Mouse (Mus musculus) small intestine, adult 2 months (tissue): ENCODE results near the gene D230025D16Rik. TPM values are rescaled to one million over a fixed set of nuclear protein-coding genes. Genes with fewer than 3 reads are reported as not detected.

Source experiments
- H3K27ac ChIP-seq: fragments of 200-500 bp; 2 replicates; pipeline ENCODE4 v1.5.1; 2012; ENCODE audit warnings: low read depth, low read length, control low read depth, inconsistent platforms; ENCODE audit not compliant: insufficient read depth
- H3K27me3 ChIP-seq: fragments of 200-500 bp; 2 replicates; pipeline ENCODE4 v1.6.1; 2012; ENCODE audit warnings: mild to moderate bottlenecking, moderate library complexity, low read length, inconsistent platforms; ENCODE audit not compliant: control insufficient read depth, insufficient read depth
- H3K36me3 ChIP-seq: fragments of 200-500 bp; 2 replicates; pipeline ENCODE4 v1.6.1; 2012; ENCODE audit warnings: mild to moderate bottlenecking, low read length, control low read depth, inconsistent platforms; ENCODE audit not compliant: control insufficient read depth, insufficient read depth
- H3K4me1 ChIP-seq: fragments of 200-500 bp; 2 replicates; pipeline ENCODE4 v1.6.1; 2012; ENCODE audit warnings: low read length, inconsistent platforms, mixed read lengths; ENCODE audit not compliant: control insufficient read depth, insufficient read depth, insufficient read length
- H3K4me3 ChIP-seq: fragments of 200-500 bp; 2 replicates; pipeline ENCODE4 v1.5.1; 2012; ENCODE audit warnings: low read depth, mild to moderate bottlenecking, control low read depth, inconsistent platforms, low read length, moderate library complexity
- CTCF ChIP-seq: fragments of 200-500 bp; IDR thresholded peaks from 2 replicates; pipeline ENCODE4 v1.5.1; 2012; ENCODE audit warnings: low read depth, mild to moderate bottlenecking, control low read depth, inconsistent platforms, low read length, moderate library complexity, mixed read lengths; ENCODE audit not compliant: insufficient replicate concordance, insufficient read length; ENCODE audit errors: extremely low read depth
- POLR2A ChIP-seq: fragments of 200-500 bp; IDR thresholded peaks from 2 replicates; pipeline ENCODE4 v1.6.1; 2012; ENCODE audit warnings: low read depth, mild to moderate bottlenecking, control low read depth, inconsistent platforms, low read length, moderate library complexity
- WGBS: fragments of 180-500 bp; shearing (Covaris S2); methylation state at CpG from one replicate; pipeline ENCODE4 v1.1.7; 2018; 5-methylcytosine and 5-hydroxymethylcytosine counted together
- polyA plus RNA-seq: library from polyadenylated mRNA; depleted of rRNA; stranded (reverse); fragments of >200 nt; gene quantifications from 2 replicates; pipeline ENCODE4 v1.2.3, GENCODE M21; 2012

D230025D16Rik gene
- polyA plus RNA-seq, 1 experiment: 9.4 TPM

DNA sequence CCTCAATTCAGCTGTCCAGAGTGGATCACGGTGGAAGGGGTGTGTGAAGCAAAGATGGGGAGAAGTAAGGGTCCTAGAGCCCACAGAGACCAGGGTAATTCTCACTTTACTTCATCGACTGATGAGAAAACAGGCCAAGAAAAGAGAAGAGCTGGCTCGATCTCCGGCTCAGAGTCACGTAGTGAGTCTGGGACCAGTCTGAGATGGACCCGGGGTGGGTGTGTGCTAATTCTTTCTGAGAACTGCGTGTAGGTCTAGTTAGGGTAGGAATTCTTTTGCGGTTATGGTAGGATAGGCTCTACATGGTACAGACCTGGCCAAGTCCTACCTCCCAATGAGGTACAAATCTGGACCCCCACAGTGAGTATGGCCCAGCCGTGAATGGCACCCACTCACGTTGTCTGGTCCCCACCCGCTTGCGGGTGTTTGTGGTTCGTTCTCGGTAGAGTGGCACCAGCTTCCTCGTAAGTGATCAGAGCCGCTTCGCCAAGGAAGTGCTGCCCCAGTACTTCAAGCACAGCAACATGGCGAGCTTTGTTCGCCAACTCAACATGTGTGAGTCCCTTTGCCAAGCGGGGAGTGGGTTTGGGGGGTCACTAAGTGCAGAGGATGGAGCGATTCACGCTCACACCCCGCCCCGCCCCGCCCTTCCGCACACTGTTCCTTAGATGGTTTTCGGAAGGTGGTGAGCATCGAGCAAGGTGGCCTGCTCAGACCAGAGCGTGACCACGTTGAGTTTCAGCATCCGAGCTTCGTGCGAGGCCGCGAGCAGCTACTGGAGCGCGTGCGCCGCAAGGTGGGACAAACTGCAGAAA, 45.4 kb downstream of the D230025D16Rik start:
- H3K27ac ChIP-seq: no peak overlapping the region
- H3K36me3 ChIP-seq: peaks cover 19% of the 10 kb centered on the region
- peaks cover 7% of the 10 kb centered on the region for H3K27me3 ChIP-seq
- H3K4me1 ChIP-seq: peaks cover 19% of the 10 kb centered on the region
- WGBS: 17% methylated on average over 39 of the region's 39 CpGs
- peak overlapping the region; percentile 55 for H3K4me3 ChIP-seq
- no peak for TF ChIP-seq CTCF
- no peak for TF ChIP-seq POLR2A

DNA sequence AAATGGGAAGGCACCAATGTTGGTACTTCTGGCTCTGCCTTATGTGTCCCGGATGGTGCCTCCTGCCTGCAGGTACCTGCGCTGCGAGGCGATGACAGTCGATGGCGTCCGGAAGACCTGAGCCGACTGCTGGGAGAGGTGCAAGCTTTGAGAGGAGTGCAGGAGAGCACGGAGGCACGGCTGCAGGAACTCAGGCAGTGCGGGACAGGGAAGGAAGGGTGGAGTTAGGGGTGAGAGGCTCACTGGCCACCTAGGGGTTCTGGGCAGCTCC, 45.9 kb downstream of the D230025D16Rik start:
- WGBS: 20% methylated on average over 11 of the region's 11 CpGs
- no peak for TF ChIP-seq POLR2A
- TF ChIP-seq CTCF: no peak
- Histone ChIP-seq H3K4me1 (peaks cover 19% of the 10 kb centered on the region), H3K4me3 (no peak overlapping the region), H3K36me3 (peaks cover 19% of the 10 kb centered on the region), H3K27me3 (peaks cover 7% of the 10 kb centered on the region), H3K27ac (no peak overlapping the region)

GRCm38 (mm10) chr8:105275387-105275786, 50.4 kb downstream of the D230025D16Rik start:
- Histone ChIP-seq H3K27me3 (peaks cover 15% of the 10 kb centered on the region), H3K4me3 (no peak overlapping the region), H3K36me3 (no peaks in the 10 kb centered on the region), H3K27ac (no peak overlapping the region), H3K4me1 (peaks cover 19% of the 10 kb centered on the region)
- WGBS: 14% methylated on average over 11 of the region's 11 CpGs
- TF ChIP-seq POLR2A (no peak), CTCF (no peak)

- 2% methylated on average over 10 of the region's 10 CpGs for WGBS
- Histone ChIP-seq H3K27ac (no peak within 1 kb of the TSS), H3K4me3 (peak within 1 kb of the TSS; percentile 60), H3K36me3 (no peaks in the 10 kb centered on the region), H3K4me1 (peaks cover 16% of the 10 kb centered on the region), H3K27me3 (peaks cover 11% of the 10 kb centered on the region)
- TF ChIP-seq CTCF: no peak
- TF ChIP-seq POLR2A: no peak
These were observed 50.9 kb downstream of the D230025D16Rik start, which contains the start of gene Nol3 for GRCm38 (mm10) chr8:105275840-105276239. Gene Nol3, plus strand, starts transcription at chr8:105276140.

- 7% methylated on average over 30 of the region's 30 CpGs for WGBS
- TF ChIP-seq POLR2A (no peak), CTCF (no peak)
- peaks cover 11% of the 10 kb centered on the region for H3K27me3 ChIP-seq
These were observed 51.6 kb downstream of the D230025D16Rik start for GRCm38 (mm10) chr8:105276292-105277120.

DNA sequence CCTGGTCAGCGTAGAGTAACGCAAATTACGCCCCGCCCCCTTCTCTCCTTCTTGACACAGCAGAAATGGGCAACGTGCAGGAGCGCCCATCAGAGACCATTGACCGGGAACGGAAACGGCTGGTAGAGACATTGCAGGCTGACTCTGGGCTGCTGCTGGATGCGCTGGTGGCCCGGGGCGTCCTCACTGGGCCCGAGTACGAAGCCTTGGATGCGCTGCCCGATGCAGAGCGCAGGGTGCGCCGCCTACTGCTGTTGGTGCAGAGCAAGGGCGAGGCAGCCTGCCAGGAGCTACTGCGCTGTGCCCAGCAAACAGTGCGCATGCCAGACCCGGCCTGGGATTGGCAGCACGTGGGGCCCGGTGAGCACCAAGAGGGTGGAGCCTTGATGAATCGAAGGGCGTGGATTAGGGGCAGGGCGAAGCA, 54.0 kb downstream of the D230025D16Rik start:
- Histone ChIP-seq H3K4me1 (peaks cover 19% of the 10 kb centered on the region), H3K36me3 (no peaks in the 10 kb centered on the region), H3K27me3 (peaks cover 11% of the 10 kb centered on the region), H3K27ac (no peak overlapping the region), H3K4me3 (peak overlapping the region; percentile 54)
- 1% methylated on average over 28 of the region's 28 CpGs for WGBS
- no peak for TF ChIP-seq POLR2A

More at GRCm38 (mm10) chr8:105276292-105277120, 51.6 kb downstream of the D230025D16Rik start:
- Histone ChIP-seq H3K36me3 (no peaks in the 10 kb centered on the region), H3K4me1 (peaks cover 16% of the 10 kb centered on the region), H3K4me3 (peak overlapping the region; percentile 60), H3K27ac (no peak overlapping the region)

DNA sequence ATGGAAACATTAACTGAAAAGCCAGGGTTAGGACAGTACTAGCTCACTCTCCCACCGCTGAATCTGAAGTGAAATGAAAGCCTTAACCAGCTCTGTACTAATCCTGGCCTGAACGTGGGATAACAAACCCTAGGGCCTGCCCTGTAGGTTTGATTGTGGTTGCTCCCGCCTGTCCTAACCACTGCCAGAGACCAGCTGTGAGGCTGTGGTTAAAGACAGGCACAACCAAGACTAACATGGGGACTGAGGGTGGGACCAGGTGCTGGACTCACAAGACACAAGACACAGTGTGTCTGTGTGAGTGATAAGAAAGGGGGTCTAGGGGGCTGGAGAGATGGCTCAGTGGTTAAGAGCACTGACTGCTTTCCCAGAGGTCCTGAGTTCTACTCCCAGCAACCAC, 55.6 kb downstream of the D230025D16Rik start:
- Histone ChIP-seq H3K4me1 (peaks cover 19% of the 10 kb centered on the region), H3K27ac (no peak overlapping the region), H3K36me3 (no peaks in the 10 kb centered on the region), H3K27me3 (peaks cover 11% of the 10 kb centered on the region), H3K4me3 (no peak overlapping the region)
- no peak for TF ChIP-seq CTCF
- TF ChIP-seq POLR2A: no peak
- WGBS: 82% methylated on average over 3 of the region's 3 CpGs
